ENCODE assay signal across 8 mouse cellular contexts in genomic region chr4:123239361-123240203, GRCm38 (mm10). TPM values are rescaled to one million over a fixed set of nuclear protein-coding genes. Genes with fewer than 3 reads are reported as not detected.
A peak's percentile ranks its signal among the peaks of the same experiment; 100 is the strongest.
DNase-seq lines count a peak whose midpoint lies in the region; ATAC-seq lines count a peak whose summit lies in the region.

No protein-coding gene starts in this region.

- H3K4me1 ChIP-seq in hindbrain, embryonic 13.5 days (replicated peaks): peaks cover 16% of the 10 kb centered on the region
- H3K4me1 ChIP-seq in neural tube, embryonic 11.5 days (ENCODE audit: control insufficient read depth, insufficient read depth, low read length): peaks cover 15% of the 10 kb centered on the region

- peak; percentile 45 for DNase-seq in urinary bladder, postnatal 25 days (ENCODE audit: low spot score)
- no peak for DNase-seq in urinary bladder, postnatal 10 days (ENCODE audit: low spot score)
- DNase-seq in gastrocnemius, adult 8-10 months (ENCODE audit: low spot score in 2 of 2): peak; percentile 77 to 84
- peak; percentile 46 for DNase-seq in liver
- peak; percentile 67 for DNase-seq in neural tube, embryonic 11.5 days (ENCODE audit: low spot score)

- H3K27ac ChIP-seq in hindbrain, embryonic 13.5 days: 0 out of 2 replicates have a peak overlapping the region, but pooled peaks have one; percentile 19
- peak overlapping the region; percentile 76 for H3K27ac ChIP-seq in neural tube, embryonic 11.5 days (ENCODE audit: low read depth, low read length)

- no peaks in the 10 kb centered on the region for H3K9me3 ChIP-seq in hindbrain, embryonic 13.5 days
- H3K9me3 ChIP-seq in neural tube, embryonic 11.5 days (ENCODE audit: control insufficient read depth, low read length): no peaks in the 10 kb centered on the region

- peak overlapping the region; percentile 61 for H3K9ac ChIP-seq in hindbrain, embryonic 13.5 days
- peak overlapping the region; percentile 53 for H3K9ac ChIP-seq in neural tube, embryonic 11.5 days (ENCODE audit: low read length)

- WGBS in hindbrain, embryonic 13.5 days: 5% methylated on average over 56 of the region's 58 CpGs
- 4% methylated on average over 46 of the region's 58 CpGs for WGBS in neural tube, embryonic 11.5 days

- H3K27me3 ChIP-seq in hindbrain, embryonic 13.5 days: peaks cover 50% of the 10 kb centered on the region
- H3K27me3 ChIP-seq in neural tube, embryonic 11.5 days (ENCODE audit: control insufficient read depth, insufficient read depth, low read length): peaks cover 5% of the 10 kb centered on the region; the same call in 1 of the 2 replicates

- H3K36me3 ChIP-seq in hindbrain, embryonic 13.5 days: no peaks in the 10 kb centered on the region
- H3K36me3 ChIP-seq in neural tube, embryonic 11.5 days (ENCODE audit: control insufficient read depth, insufficient read depth, low read length): no peaks in the 10 kb centered on the region

- H3K4me2 ChIP-seq in hindbrain, embryonic 13.5 days: peak overlapping the region; percentile 59
- H3K4me2 ChIP-seq in neural tube, embryonic 11.5 days (ENCODE audit: low read depth): peak overlapping the region; percentile 53

- peak; percentile 70 for ATAC-seq in hindbrain, embryonic 13.5 days (ENCODE audit: low FRiP score)
- peak; percentile 64 for ATAC-seq in neural tube, embryonic 11.5 days (ENCODE audit: insufficient read depth, low FRiP score, low TSS enrichment)
- ATAC-seq in megakaryocyte-erythroid progenitor cell, adult 5-6 weeks (replicated peaks; ENCODE audit: low FRiP score, low TSS enrichment, poor library complexity, severe bottlenecking): no peak
- no peak for ATAC-seq in cerebellum, adult (ENCODE audit: insufficient number of reproducible peaks, low FRiP score, low TSS enrichment)

- H3K4me3 ChIP-seq in hindbrain, embryonic 13.5 days: peak overlapping the region; percentile 38
- H3K4me3 ChIP-seq in neural tube, embryonic 11.5 days (ENCODE audit: low read depth, low read length): peak overlapping the region; percentile 27

RNA-seq across cellular contexts. Expression of gene Heyl, which starts 6.2 kb away (rescaled TPM):
- total RNA-seq in gastrocnemius, adult 8-10 months (2022): 1 to 10 TPM; 2.9 to 4.7 (median 3.2) TPM
- 8.0 and 8.8 TPM in 2 replicates for polyA plus RNA-seq in hindbrain, embryonic 13.5 days (2015; fragmentation: Nextera tagmentation; extraction: Ambion mirVana)
- polyA plus RNA-seq in neural tube, embryonic 11.5 days (2014; fragmentation: Nextera tagmentation; extraction: Ambion mirVana): 27.2 and 34.0 TPM in 2 replicates
- total RNA-seq in megakaryocyte-erythroid progenitor cell, adult 5-6 weeks (2014; fragmentation: Nextera tagmentation): 0.27 and 1.3 TPM in 2 replicates
- total RNA-seq in megakaryocyte-erythroid progenitor cell, adult 5-6 weeks (2017): not detected in 2 replicates

RNA-seq across cellular contexts. Expression of gene Pabpc4, which starts 22.6 kb away (rescaled TPM):
- 100 to 1,000 TPM; 325 to 385 (median 343) TPM for total RNA-seq in gastrocnemius, adult 8-10 months (2022)
- 28.0 and 30.0 TPM in 2 replicates for polyA plus RNA-seq in hindbrain, embryonic 13.5 days (2015; fragmentation: Nextera tagmentation; extraction: Ambion mirVana)
- 41.4 and 46.6 TPM in 2 replicates for polyA plus RNA-seq in neural tube, embryonic 11.5 days (2014; fragmentation: Nextera tagmentation; extraction: Ambion mirVana)
- total RNA-seq in megakaryocyte-erythroid progenitor cell, adult 5-6 weeks (2014; fragmentation: Nextera tagmentation): 364 and 416 TPM in 2 replicates
- 201 and 257 TPM in 2 replicates for total RNA-seq in megakaryocyte-erythroid progenitor cell, adult 5-6 weeks (2017)

RNA-seq across cellular contexts. Expression of gene Nt5c1a, which starts 38.3 kb away (rescaled TPM):
- total RNA-seq in gastrocnemius, adult 8-10 months (2022): 10 to 100 TPM; 41.9 to 58.6 (median 47.2) TPM
- polyA plus RNA-seq in hindbrain, embryonic 13.5 days (2015; fragmentation: Nextera tagmentation; extraction: Ambion mirVana): not detected in 2 replicates
- polyA plus RNA-seq in neural tube, embryonic 11.5 days (2014; fragmentation: Nextera tagmentation; extraction: Ambion mirVana): not detected in 2 replicates
- not detected in 2 replicates for total RNA-seq in megakaryocyte-erythroid progenitor cell, adult 5-6 weeks (2014; fragmentation: Nextera tagmentation)
- not detected in 2 replicates for total RNA-seq in megakaryocyte-erythroid progenitor cell, adult 5-6 weeks (2017)

RNA-seq across cellular contexts. Expression of gene Hpcal4, which starts 56.6 kb away (rescaled TPM):
- total RNA-seq in gastrocnemius, adult 8-10 months (2022): under 1 TPM in 1 of 4 experiments, not detected in 3; 0.36 TPM
- 14.9 and 18.8 TPM in 2 replicates for polyA plus RNA-seq in hindbrain, embryonic 13.5 days (2015; fragmentation: Nextera tagmentation; extraction: Ambion mirVana)
- polyA plus RNA-seq in neural tube, embryonic 11.5 days (2014; fragmentation: Nextera tagmentation; extraction: Ambion mirVana): 0.80 and 1.7 TPM in 2 replicates
- not detected in 2 replicates for total RNA-seq in megakaryocyte-erythroid progenitor cell, adult 5-6 weeks (2014; fragmentation: Nextera tagmentation)
- not detected in 2 replicates for total RNA-seq in megakaryocyte-erythroid progenitor cell, adult 5-6 weeks (2017)

Comparison
In these comparisons a context has a peak if more than half of its experiments do, and no peak if none do; other contexts are left out.
1. ATAC-seq: peak in hindbrain, embryonic 13.5 days (single experiment) and neural tube, embryonic 11.5 days (single experiment); none in megakaryocyte-erythroid progenitor cell, adult 5-6 weeks (single experiment) and cerebellum, adult (single experiment).
2. RNA of gene Nt5c1a, which starts 38.3 kb away (total RNA-seq): 41.9 to 58.6 TPM in gastrocnemius, adult 8-10 months; not detected in megakaryocyte-erythroid progenitor cell, adult 5-6 weeks; every median in the first group is over 10 times any median in the second.